Mouse (Mus musculus) left cerebral cortex, postnatal 36 days (tissue): ENCODE measurements around the gene G6pc3. TPM values are rescaled to one million over a fixed set of nuclear protein-coding genes. Genes with fewer than 3 reads are reported as not detected.

ENCODE experiments used
- DNase-seq, 2 experiments: peaks; one replicate each; pipeline ENCODE4 v3.0.0; 2021 to 2022; ENCODE audit warnings: low spot score in 2 of 2, mixed read lengths in 1 of 2
- intact Hi-C: fragments of 180-260 bp; cut with DNase I; formaldehyde crosslinking; loops from one replicate; pipeline ENCODE4 v1.15.1; 2025
- microRNA-seq: library from miRNA; unstranded; fragments of <30 nt; microRNA quantifications from one replicate; pipeline ENCODE4 v1.2.0, GENCODE M21; 2022
- total RNA-seq, 2 experiments: library from RNA; stranded (reverse); gene quantifications; 2 replicates each; pipeline ENCODE4 v1.2.3; 2021

Gene G6pc3
- total RNA-seq, 2 experiments from 2014 or later = 56.1 to 67.2 TPM

- no peak for DNase-seq
- intact Hi-C loops = loop anchor here (5.0 kb wide), 1 partner anchor 41 kb away; the partner anchor contains the start of genes G6pc3 and Lsm12
Observed at GRCm38 (mm10) chr11:102228191-102228545, 38.7 kb downstream of the G6pc3 start.

GRCm38 (mm10) chr11:102228646-102229268 is 39.3 kb downstream of the G6pc3 start:
- intact Hi-C loops = loop anchor here (5.0 kb wide), 1 partner anchor 41 kb away; the partner anchor contains the start of genes G6pc3 and Lsm12
- DNase-seq = no peak

- intact Hi-C loops = loop anchor here (5.0 kb wide), 1 partner anchor 42 kb away; the partner anchor contains the start of genes G6pc3 and Lsm12
Observed at GRCm38 (mm10) chr11:102229331-102229953, 40.0 kb downstream of the G6pc3 start.

GRCm38 (mm10) chr11:102230006-102230741 is 40.8 kb downstream of the G6pc3 start, which contains the start of gene Hdac5:
TSS of gene Hdac5 (minus strand) at chr11:102230166.
- peak; percentile 95 to 96 for DNase-seq
- intact Hi-C loops = loop anchor here (1.0 to 2.0 kb wide), 2 partner anchors 13 to 15 kb away; no protein-coding TSS in a partner anchor

More at GRCm38 (mm10) chr11:102229331-102229953, 40.0 kb downstream of the G6pc3 start:
- DNase-seq = peak in 1 of 2 experiments; percentile 44

GRCm38 (mm10) chr11:102236022-102236421 is 46.6 kb downstream of the G6pc3 start:
- no peak for DNase-seq
- intact Hi-C loops = no loop called here

- intact Hi-C loops = loop anchor here (5.0 kb wide), 1 partner anchor 38 kb away; no protein-coding TSS in a partner anchor
- no peak for DNase-seq
Observed at GRCm38 (mm10) chr11:102240636-102241035, 51.2 kb downstream of the G6pc3 start.

GRCm38 (mm10) chr11:102241246-102241645 is 51.8 kb downstream of the G6pc3 start:
- intact Hi-C loops = loop anchor here (5.0 kb wide), 1 partner anchor 39 kb away; no protein-coding TSS in a partner anchor

GRCm38 (mm10) chr11:102241874-102242273 is 52.5 kb downstream of the G6pc3 start:
- intact Hi-C loops = loop anchor here (5.0 kb wide), 1 partner anchor 40 kb away; no protein-coding TSS in a partner anchor
- no peak for DNase-seq

More at GRCm38 (mm10) chr11:102241246-102241645, 51.8 kb downstream of the G6pc3 start:
- no peak for DNase-seq

Small RNA genes lying within 50 kb of the gene (microRNA-seq; reads per million reads assigned to microRNA genes)
- gene Mir8101 = 5.6 reads per million, percentile 19 among the genes with 10 or more reads in this experiment

Other genes with a start within 250 kb of the G6pc3 start
- gene Sost, start 222.6 kb upstream of the G6pc3 start, total RNA-seq = under 1 TPM in 1 of 2 experiments, not detected in 1; 0.15 TPM
- not detected for gene Cfap97d1, start 205.3 kb upstream of the G6pc3 start, total RNA-seq
- 100 to 1,000 TPM; 201 to 252 TPM for gene Dusp3, start 202.6 kb upstream of the G6pc3 start, total RNA-seq
- gene Mpp3, start 161.2 kb upstream of the G6pc3 start, total RNA-seq = 10 to 100 TPM; 69.0 to 85.2 TPM
- gene Cd300lg, start 148.1 kb upstream of the G6pc3 start, total RNA-seq = under 1 TPM in 1 of 2 experiments, not detected in 1; 0.32 TPM
- 100 to 1,000 TPM; 148 to 157 TPM for gene Mpp2, start 101.1 kb upstream of the G6pc3 start, total RNA-seq
- gene Ppy, start 88.3 kb upstream of the G6pc3 start, total RNA-seq = not detected
- gene Pyy, start 81.8 kb upstream of the G6pc3 start, total RNA-seq = not detected
- gene Nags, start 44.1 kb upstream of the G6pc3 start, total RNA-seq = not detected
- gene Tmem101, start 33.2 kb upstream of the G6pc3 start, total RNA-seq = 10 to 100 TPM; 24.2 to 27.3 TPM
- gene Lsm12, start 4.3 kb upstream of the G6pc3 start, total RNA-seq = 10 to 100 TPM; 58.0 to 58.7 TPM
- gene Hdac5, start 40.5 kb downstream of the G6pc3 start, total RNA-seq = 100 to 1,000 TPM; 270 to 275 TPM
- 1 to 10 TPM; 1.2 TPM for gene BC030867, start 59.3 kb downstream of the G6pc3 start, total RNA-seq
- gene Asb16, start 79.1 kb downstream of the G6pc3 start, total RNA-seq = 1 to 10 TPM; 1.2 to 1.7 TPM
- gene Tmub2, start 95.3 kb downstream of the G6pc3 start, total RNA-seq = 10 to 100 TPM; 70.8 to 77.7 TPM
- 100 to 1,000 TPM; 227 to 258 TPM for gene Atxn7l3, start 107.0 kb downstream of the G6pc3 start, total RNA-seq
- 100 to 1,000 TPM; 114 to 125 TPM for gene Ubtf, start 130.1 kb downstream of the G6pc3 start, total RNA-seq
- under 1 TPM; 0.39 to 0.50 TPM for gene Slc4a1, start 176.6 kb downstream of the G6pc3 start, total RNA-seq
- gene Rundc3a, start 203.8 kb downstream of the G6pc3 start, total RNA-seq = 100 to 1,000 TPM; 469 to 527 TPM
- gene Slc25a39, start 218.3 kb downstream of the G6pc3 start, total RNA-seq = 10 to 100 TPM; 56.7 to 64.8 TPM
- gene Grn, start 240.7 kb downstream of the G6pc3 start, total RNA-seq = 10 to 100 TPM; 58.3 to 60.1 TPM